Mouse (Mus musculus): ENCODE results near the gene Lrmda. TPM values are rescaled to one million over a fixed set of nuclear protein-coding genes. Genes with fewer than 3 reads are reported as not detected.

The Lrmda gene
- polyA plus RNA-seq, 1 experiment from 2014 or later = 0.25 TPM

DNA sequence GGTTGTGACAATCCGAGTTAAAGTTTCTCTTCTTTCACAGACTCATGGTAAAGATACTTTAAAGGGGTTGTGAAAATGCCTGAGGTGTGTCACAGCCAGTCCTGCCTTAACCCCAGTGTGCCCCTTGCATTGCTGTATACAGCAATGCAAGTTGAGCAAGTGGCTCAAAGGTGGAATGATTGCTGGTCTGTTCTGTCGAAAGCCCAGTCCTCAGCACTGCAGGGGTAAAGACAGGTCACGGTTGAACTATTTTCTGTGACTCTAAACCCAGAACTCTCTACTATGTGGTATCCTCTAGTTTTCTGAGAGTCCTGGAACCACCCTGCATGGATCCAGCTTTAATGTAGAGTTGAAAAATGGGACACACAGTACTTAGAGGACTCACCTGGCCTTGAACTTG is 87.3 kb downstream of the Lrmda start:
- no peak for ATAC-seq (ENCODE audit: low read depth)

DNA sequence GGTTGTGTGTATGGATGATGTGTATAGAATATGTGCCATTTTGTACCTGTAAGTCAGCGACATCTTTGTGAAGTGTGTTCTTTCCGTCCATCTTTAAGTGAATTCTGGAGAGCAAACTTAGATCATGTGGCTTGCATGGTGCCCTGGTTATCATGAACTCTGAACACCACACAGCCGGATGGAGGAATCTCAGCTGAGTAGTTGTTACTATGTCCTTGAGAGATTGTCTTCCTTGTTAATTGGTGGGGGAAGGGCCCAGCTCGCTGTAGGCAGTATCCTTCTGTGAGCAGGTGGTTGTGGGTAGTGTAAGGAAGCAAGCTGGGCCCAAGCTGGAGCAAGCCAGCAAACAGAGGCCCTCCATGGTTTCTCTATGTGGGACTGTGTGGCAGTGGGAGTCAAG is 89.9 kb downstream of the Lrmda start:
- Histone ChIP-seq H3K36me3 (no peaks in the 10 kb centered on the region), H3K27ac (no peak overlapping the region), H3K4me2 (no peak overlapping the region), H3K9ac (no peak overlapping the region), H3K27me3 (no peaks in the 10 kb centered on the region), H3K4me3 (replicated peaks) (no peak overlapping the region), H3K9me3 (replicated peaks) (no peaks in the 10 kb centered on the region), H3K4me1 (replicated peaks) (no peaks in the 10 kb centered on the region)
- 51% methylated on average over 4 of the region's 4 CpGs for WGBS (ENCODE audit: insufficient replicate concordance)
- ATAC-seq (ENCODE audit: low read depth) = no peak
- DNase-seq = no peak

More for the DNA sequence above, 87.3 kb downstream of the Lrmda start:
- Histone ChIP-seq H3K9ac (no peak overlapping the region), H3K27ac (no peak overlapping the region), H3K4me2 (no peak overlapping the region), H3K36me3 (no peaks in the 10 kb centered on the region), H3K27me3 (no peaks in the 10 kb centered on the region), H3K4me3 (replicated peaks) (no peak overlapping the region), H3K9me3 (replicated peaks) (no peaks in the 10 kb centered on the region), H3K4me1 (replicated peaks) (peaks cover 4% of the 10 kb centered on the region; the same call in 1 of the 2 replicates)
- 73% methylated on average over 3 of the region's 3 CpGs for WGBS (ENCODE audit: insufficient replicate concordance)
- DNase-seq = no peak

DNA sequence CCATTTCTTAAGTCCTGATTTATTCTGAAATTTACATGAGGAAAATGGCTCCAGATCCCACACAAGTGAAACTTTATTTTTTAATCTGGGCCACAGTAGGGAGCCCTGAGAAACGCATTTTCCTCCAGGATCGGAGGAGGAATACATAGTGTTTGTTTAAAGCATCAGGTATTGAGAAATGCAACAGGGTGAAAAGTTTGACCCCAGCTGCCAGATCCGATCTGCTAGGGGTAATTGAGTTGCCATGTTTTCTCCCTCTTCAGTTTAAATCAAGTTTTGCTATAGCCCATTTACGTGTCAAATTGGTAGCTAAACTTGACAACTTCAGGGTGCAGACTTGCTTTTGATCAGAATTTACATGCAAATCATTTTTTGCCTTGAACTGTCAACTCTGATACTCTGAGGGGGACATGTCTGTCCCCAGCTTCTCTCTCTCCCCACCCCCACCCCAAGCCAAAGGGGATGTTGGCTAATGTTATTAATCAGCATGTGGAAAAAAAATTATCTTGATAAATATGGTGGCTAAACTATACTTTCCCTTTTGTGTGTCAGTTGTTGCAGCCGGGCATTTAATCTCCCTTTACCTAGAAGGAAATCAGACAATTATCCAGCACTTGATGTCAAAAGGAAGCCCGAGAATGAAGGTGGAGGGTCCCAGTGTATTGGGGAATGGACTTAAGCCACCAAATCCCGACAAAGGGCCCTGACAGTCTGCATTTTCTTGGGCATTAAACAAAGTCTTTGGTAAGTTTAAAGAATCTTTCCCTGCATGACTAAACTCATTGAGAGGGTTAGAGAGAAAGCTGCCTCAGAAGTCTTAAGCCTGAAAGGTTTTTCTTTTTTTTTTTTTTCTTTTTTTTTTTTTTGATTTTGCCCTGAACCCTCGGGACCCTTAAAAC is 94.2 kb downstream of the Lrmda start:
- 52% methylated on average over 8 of the region's 8 CpGs for WGBS (ENCODE audit: insufficient replicate concordance)
- no peak for DNase-seq
- Histone ChIP-seq H3K27ac (no peak overlapping the region), H3K9ac (no peak overlapping the region), H3K4me2 (no peak overlapping the region), H3K4me3 (replicated peaks) (no peak overlapping the region), H3K27me3 (no peaks in the 10 kb centered on the region), H3K9me3 (replicated peaks) (no peaks in the 10 kb centered on the region), H3K36me3 (no peaks in the 10 kb centered on the region), H3K4me1 (replicated peaks) (no peaks in the 10 kb centered on the region)
- ATAC-seq (ENCODE audit: low read depth) = no peak

DNA sequence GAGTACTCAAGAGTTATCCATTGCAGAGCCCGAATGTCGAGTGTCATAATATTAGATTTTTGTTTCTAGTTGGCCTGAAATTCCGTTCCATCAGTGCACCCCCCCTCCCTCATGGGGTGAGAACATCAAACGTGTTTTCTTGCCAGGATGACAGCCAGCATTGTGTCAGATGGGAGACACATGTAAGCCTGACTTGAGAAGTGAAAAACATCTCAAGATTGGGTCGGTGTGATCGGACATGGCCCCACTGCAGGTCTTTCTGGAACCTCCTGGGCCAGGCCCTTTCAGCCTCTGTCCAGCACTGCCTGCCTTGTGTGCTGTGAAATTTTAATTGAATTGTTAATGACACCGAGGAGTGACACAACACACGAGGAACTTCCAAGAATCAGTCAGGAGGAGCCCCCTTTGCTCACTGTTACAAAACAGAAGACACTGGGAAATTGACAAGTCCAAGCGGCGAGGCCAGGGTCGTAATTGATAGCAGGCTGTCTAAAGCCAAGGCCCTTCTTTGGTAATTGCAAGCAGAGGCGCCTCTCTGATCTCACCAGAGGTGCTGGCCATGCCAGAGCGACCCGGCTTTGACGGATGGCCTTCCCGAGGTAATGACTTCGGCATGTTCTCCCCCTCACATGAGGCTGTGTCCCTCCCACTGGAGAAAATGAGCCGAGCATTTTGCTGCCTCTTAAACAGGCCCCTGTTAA is 95.3 kb downstream of the Lrmda start:
- Histone ChIP-seq H3K4me3 (replicated peaks) (no peak overlapping the region), H3K36me3 (no peaks in the 10 kb centered on the region), H3K9me3 (replicated peaks) (no peaks in the 10 kb centered on the region), H3K9ac (no peak overlapping the region), H3K4me2 (no peak overlapping the region), H3K27me3 (no peaks in the 10 kb centered on the region), H3K4me1 (replicated peaks) (no peaks in the 10 kb centered on the region), H3K27ac (no peak overlapping the region)
- DNase-seq = no peak
- 67% methylated on average over 18 of the region's 18 CpGs for WGBS (ENCODE audit: insufficient replicate concordance)
- no peak for ATAC-seq (ENCODE audit: low read depth)

DNA sequence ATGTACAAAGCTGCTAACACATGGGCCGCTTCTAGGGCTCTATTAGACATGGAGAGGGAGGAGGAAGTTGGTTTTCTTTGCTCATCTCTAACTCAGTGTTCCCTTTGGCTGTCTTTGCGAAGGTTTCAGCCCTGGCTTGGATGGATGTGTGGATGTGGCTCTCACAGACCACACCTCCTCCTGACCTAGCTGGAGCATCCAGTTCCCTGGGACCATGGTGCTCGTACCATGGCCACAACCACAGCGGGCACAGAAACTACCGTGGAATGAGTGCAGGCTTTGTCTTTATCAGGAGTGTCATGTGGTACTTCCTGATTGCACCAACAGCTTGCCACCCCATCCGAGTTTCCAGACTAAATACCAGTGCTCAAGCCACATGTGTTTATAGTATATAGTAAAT is 98.6 kb downstream of the Lrmda start:
- ATAC-seq (ENCODE audit: low read depth) (no peak), DNase-seq (no peak)
- WGBS (ENCODE audit: insufficient replicate concordance) = 37% methylated on average over 6 of the region's 6 CpGs
- Histone ChIP-seq H3K36me3 (no peaks in the 10 kb centered on the region), H3K27me3 (no peaks in the 10 kb centered on the region), H3K4me2 (no peak overlapping the region), H3K4me3 (replicated peaks) (no peak overlapping the region), H3K9me3 (replicated peaks) (no peaks in the 10 kb centered on the region), H3K9ac (no peak overlapping the region), H3K27ac (no peak overlapping the region), H3K4me1 (replicated peaks) (no peaks in the 10 kb centered on the region)

DNA sequence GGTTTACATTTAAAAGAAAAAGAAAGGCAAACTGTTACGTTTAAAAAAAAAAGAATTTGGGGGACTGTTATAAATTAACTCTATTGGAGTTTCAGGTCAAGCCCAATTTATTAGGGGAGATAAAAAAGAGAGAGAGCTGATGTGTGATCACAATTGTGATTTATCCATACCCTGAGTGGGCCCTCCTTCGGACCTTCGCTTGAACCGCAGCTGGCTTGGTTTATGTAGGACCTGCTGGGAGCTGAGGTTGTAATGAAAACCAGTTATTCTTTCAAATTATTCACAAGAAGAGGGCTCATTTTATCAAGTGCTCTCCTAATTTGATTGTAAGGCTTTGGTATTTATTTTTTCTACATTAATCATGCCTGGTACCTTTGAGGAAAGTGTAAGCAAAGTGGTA is 99.0 kb downstream of the Lrmda start:
- Histone ChIP-seq H3K27me3 (no peaks in the 10 kb centered on the region), H3K36me3 (no peaks in the 10 kb centered on the region), H3K9me3 (replicated peaks) (no peaks in the 10 kb centered on the region), H3K9ac (no peak overlapping the region), H3K4me2 (no peak overlapping the region), H3K27ac (no peak overlapping the region), H3K4me1 (replicated peaks) (no peaks in the 10 kb centered on the region), H3K4me3 (replicated peaks) (no peak overlapping the region)
- 72% methylated on average over 4 of the region's 4 CpGs for WGBS (ENCODE audit: insufficient replicate concordance)
- no peak for ATAC-seq (ENCODE audit: low read depth)
- no peak for DNase-seq

DNA sequence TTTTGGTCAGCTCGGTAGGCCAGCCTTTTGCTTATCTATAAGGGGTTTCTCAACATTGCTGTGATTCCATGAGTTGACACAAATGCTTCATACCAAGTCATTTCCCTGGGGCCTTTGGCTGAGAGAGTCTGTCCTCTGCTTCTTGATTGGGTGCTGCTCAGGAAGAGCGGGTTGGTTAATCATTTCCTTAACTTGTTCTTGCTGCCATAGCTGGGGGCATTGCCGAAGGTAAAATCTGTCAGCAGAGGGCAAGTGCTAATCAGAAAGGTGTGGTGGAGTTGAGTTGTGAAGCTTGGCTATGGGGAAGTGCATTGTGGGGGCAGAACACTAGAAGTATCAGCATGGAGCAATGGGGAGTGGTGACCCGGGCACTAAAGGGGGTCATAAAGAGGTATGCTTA is 106.8 kb downstream of the Lrmda start:
- no peak for ATAC-seq (ENCODE audit: low read depth)
- H3K27ac ChIP-seq = no peak overlapping the region

DNA sequence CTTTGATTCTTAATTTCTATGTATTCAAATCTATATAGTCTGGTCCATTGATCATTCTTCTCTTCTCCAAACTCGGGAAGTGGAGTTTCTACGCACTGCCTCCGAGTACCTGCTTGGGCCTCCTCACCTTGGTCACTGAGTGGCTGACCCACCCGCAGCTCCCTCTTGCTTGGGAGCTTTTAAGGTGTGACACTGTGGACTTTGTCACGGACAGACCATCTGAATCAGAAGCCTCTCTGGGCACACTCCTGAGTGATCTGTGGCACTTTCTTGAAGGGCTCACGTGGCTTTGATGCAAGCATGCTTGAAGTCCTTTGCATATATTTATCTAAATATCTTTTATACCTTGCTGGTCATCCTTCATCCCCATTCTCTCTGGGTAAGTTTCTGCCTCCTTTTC is 107.3 kb downstream of the Lrmda start:
- H3K4me3 ChIP-seq (replicated peaks) = no peak overlapping the region
- WGBS (ENCODE audit: insufficient replicate concordance) = 61% methylated on average over 6 of the region's 6 CpGs
- no peak for DNase-seq
- no peaks in the 10 kb centered on the region for H3K36me3 ChIP-seq
- H3K9ac ChIP-seq = no peak overlapping the region
- H3K4me1 ChIP-seq (replicated peaks) = no peaks in the 10 kb centered on the region
- ATAC-seq (ENCODE audit: low read depth) = no peak
- H3K9me3 ChIP-seq (replicated peaks) = no peaks in the 10 kb centered on the region
- H3K27me3 ChIP-seq = no peaks in the 10 kb centered on the region
- no peak overlapping the region for H3K4me2 ChIP-seq
- no peak overlapping the region for H3K27ac ChIP-seq

More for the DNA sequence above, 106.8 kb downstream of the Lrmda start:
- Histone ChIP-seq H3K4me2 (no peak overlapping the region), H3K4me3 (replicated peaks) (no peak overlapping the region), H3K9me3 (replicated peaks) (no peaks in the 10 kb centered on the region), H3K27me3 (no peaks in the 10 kb centered on the region), H3K36me3 (no peaks in the 10 kb centered on the region), H3K9ac (no peak overlapping the region), H3K4me1 (replicated peaks) (no peaks in the 10 kb centered on the region)
- DNase-seq = no peak
- WGBS (ENCODE audit: insufficient replicate concordance) = 38% methylated on average over 4 of the region's 4 CpGs

DNA sequence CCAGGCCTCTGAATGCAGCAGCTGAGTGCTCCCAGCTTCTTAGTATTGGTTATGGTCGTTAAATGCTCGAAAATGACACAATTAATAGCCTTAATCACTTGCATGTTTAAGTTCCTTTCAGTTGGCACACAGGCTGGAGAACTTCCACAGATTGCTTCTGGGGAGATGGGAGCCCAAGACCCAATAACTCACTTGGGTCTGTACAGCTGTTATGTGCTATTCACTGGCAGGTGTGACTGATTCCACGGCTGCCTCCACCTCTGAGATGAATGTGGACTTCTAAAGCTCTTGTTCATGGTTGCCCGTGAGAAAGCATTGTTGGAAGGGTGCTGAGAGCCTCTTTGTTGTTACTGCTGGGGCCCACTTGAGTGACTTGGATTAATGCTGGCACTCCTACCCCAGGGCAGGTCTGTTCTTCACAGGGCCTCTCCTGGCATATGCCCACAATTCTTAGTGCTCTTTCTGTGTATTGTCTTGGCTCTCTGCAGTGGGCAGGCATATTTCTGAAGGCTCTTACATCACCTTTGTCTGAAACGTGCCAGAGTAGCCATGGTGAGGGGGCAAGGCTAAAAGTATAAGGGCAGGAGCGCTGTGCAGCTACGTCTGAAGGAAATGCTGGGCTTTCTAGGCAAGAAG is 111.6 kb downstream of the Lrmda start:
- no peaks in the 10 kb centered on the region for H3K27me3 ChIP-seq
- H3K27ac ChIP-seq = no peak overlapping the region
- no peak overlapping the region for H3K4me2 ChIP-seq
- WGBS (ENCODE audit: insufficient replicate concordance) = 68% methylated on average over 7 of the region's 7 CpGs
- ATAC-seq (ENCODE audit: low read depth) = no peak
- no peaks in the 10 kb centered on the region for H3K36me3 ChIP-seq
- no peaks in the 10 kb centered on the region for H3K9me3 ChIP-seq (replicated peaks)
- H3K4me1 ChIP-seq (replicated peaks) = no peaks in the 10 kb centered on the region
- no peak overlapping the region for H3K4me3 ChIP-seq (replicated peaks)
- no peak for DNase-seq
- H3K9ac ChIP-seq = no peak overlapping the region

DNA sequence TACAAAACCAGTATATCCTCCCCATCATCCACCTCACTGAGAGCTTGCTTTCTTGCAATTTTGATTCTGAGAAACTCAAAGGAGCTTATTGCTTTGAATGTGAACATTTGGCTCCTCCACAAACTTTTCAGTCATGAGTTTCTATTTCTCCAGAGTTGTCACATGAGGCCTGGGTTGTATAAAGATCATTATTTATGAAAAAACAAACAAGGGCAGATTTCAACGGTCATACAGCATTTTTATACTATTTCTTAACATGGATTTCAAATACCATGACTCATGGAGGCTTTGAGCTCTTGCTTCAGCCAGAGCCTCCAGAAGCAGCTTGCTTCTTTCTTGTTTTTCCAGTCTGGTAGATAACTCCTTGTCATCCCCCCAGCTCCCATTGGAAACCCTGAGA is 119.8 kb downstream of the Lrmda start:
- H3K9me3 ChIP-seq (replicated peaks) = no peaks in the 10 kb centered on the region
- DNase-seq = no peak
- no peak overlapping the region for H3K4me3 ChIP-seq (replicated peaks)
- H3K27ac ChIP-seq = no peak overlapping the region
- WGBS (ENCODE audit: insufficient replicate concordance) = 42% methylated on average over 1 of the region's 1 CpGs
- H3K4me1 ChIP-seq (replicated peaks) = no peaks in the 10 kb centered on the region
- H3K9ac ChIP-seq = no peak overlapping the region
- no peak for ATAC-seq (ENCODE audit: low read depth)
- H3K27me3 ChIP-seq = no peaks in the 10 kb centered on the region
- H3K36me3 ChIP-seq = no peaks in the 10 kb centered on the region
- H3K4me2 ChIP-seq = no peak overlapping the region

DNA sequence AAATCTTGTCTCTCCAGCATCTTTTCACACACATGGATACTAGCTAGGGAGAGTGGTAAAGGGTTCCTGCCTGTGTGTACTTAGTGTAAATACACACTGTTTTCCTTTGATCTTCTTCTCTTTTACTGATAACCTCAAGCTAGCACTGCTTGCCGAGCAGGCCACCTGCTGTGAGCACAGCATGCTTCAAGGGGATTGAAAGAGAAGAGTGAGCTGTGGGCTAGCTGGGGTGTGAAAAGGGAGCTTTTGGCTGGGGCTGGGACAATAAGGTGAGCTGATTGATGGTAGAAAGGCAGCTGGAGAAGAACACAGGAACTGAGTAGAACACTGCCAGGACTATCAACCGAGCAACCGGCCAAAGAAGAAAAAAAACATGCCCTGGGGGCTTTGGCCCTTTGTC is 124.5 kb downstream of the Lrmda start:
- H3K9ac ChIP-seq = no peak overlapping the region
- H3K9me3 ChIP-seq (replicated peaks) = no peaks in the 10 kb centered on the region
- H3K4me3 ChIP-seq (replicated peaks) = no peak overlapping the region
- H3K27ac ChIP-seq = no peak overlapping the region
- no peaks in the 10 kb centered on the region for H3K36me3 ChIP-seq
- H3K4me1 ChIP-seq (replicated peaks) = peaks cover 3% of the 10 kb centered on the region
- no peaks in the 10 kb centered on the region for H3K27me3 ChIP-seq
- ATAC-seq (ENCODE audit: low read depth) (no peak), DNase-seq (no peak)
- WGBS (ENCODE audit: insufficient replicate concordance) = 46% methylated on average over 3 of the region's 3 CpGs
- no peak overlapping the region for H3K4me2 ChIP-seq
